Mouse (Mus musculus): ENCODE results near the gene Cep164. TPM values are rescaled to one million over a fixed set of nuclear protein-coding genes. Genes with fewer than 3 reads are reported as not detected.

Gene Cep164
- total and polyA plus RNA-seq, 2 experiments from 2014 or later = 17.7 to 21.3 TPM

GRCm38 (mm10) chr9:45733246-45733645 is 95.2 kb downstream of the Cep164 start:
- H3K9me3 ChIP-seq (ENCODE audit: low read length) = no peaks in the 10 kb centered on the region
- H3K36me3 ChIP-seq (ENCODE audit: insufficient read depth, low read length) = 0 out of 2 replicates have a peak, but pooled peaks cover 4% of the 10 kb centered on the region
- no peak overlapping the region for H3K9ac ChIP-seq (replicated peaks; ENCODE audit: low read length, poor library complexity, severe bottlenecking)
- 57% methylated on average over 6 of the region's 6 CpGs for WGBS
- no peaks in the 10 kb centered on the region for H3K4me1 ChIP-seq (ENCODE audit: insufficient read depth, low read length)
- DNase-seq (ENCODE audit: low spot score) (peak; percentile 31), ATAC-seq (ENCODE audit: low FRiP score) (no peak)
- no peaks in the 10 kb centered on the region for H3K27me3 ChIP-seq (ENCODE audit: insufficient read depth, low read length)
- H3K4me2 ChIP-seq (ENCODE audit: low read depth, low read length, poor library complexity, severe bottlenecking) = no peak overlapping the region
- no peak overlapping the region for H3K4me3 ChIP-seq (ENCODE audit: low read depth, low read length)
- TF ChIP-seq CTCF (IDR thresholded peaks at IDR 0.05) = no peak
- H3K27ac ChIP-seq (ENCODE audit: low read depth, low read length) = no peak overlapping the region

- Histone ChIP-seq H3K36me3 (ENCODE audit: insufficient read depth, low read length) (0 out of 2 replicates have a peak, but pooled peaks cover 4% of the 10 kb centered on the region), H3K4me2 (ENCODE audit: low read depth, low read length, poor library complexity, severe bottlenecking) (no peak overlapping the region), H3K27me3 (ENCODE audit: insufficient read depth, low read length) (no peaks in the 10 kb centered on the region), H3K4me3 (ENCODE audit: low read depth, low read length) (no peak overlapping the region), H3K9ac (replicated peaks; ENCODE audit: low read length, poor library complexity, severe bottlenecking) (no peak overlapping the region), H3K9me3 (ENCODE audit: low read length) (no peaks in the 10 kb centered on the region), H3K4me1 (ENCODE audit: insufficient read depth, low read length) (no peaks in the 10 kb centered on the region), H3K27ac (ENCODE audit: low read depth, low read length) (no peak overlapping the region)
- TF ChIP-seq CTCF (IDR thresholded peaks at IDR 0.05) = no peak
- 86% methylated on average over 5 of the region's 5 CpGs for WGBS
- DNase-seq (ENCODE audit: low spot score) = no peak
- no peak for ATAC-seq (ENCODE audit: low FRiP score)
Observed at GRCm38 (mm10) chr9:45731851-45732250, 96.6 kb downstream of the Cep164 start.

GRCm38 (mm10) chr9:45719997-45720396 is 108.5 kb downstream of the Cep164 start:
- no peak overlapping the region for H3K4me2 ChIP-seq (ENCODE audit: low read depth, low read length, poor library complexity, severe bottlenecking)
- H3K4me1 ChIP-seq (ENCODE audit: insufficient read depth, low read length) = no peaks in the 10 kb centered on the region
- no peak overlapping the region for H3K4me3 ChIP-seq (ENCODE audit: low read depth, low read length)
- H3K27ac ChIP-seq (ENCODE audit: low read depth, low read length) = no peak overlapping the region
- ATAC-seq (ENCODE audit: low FRiP score) = no peak
- peaks cover 19% of the 10 kb centered on the region for H3K36me3 ChIP-seq (ENCODE audit: insufficient read depth, low read length)
- 62% methylated on average over 7 of the region's 7 CpGs for WGBS
- H3K9me3 ChIP-seq (ENCODE audit: low read length) = no peaks in the 10 kb centered on the region
- no peak overlapping the region for H3K9ac ChIP-seq (replicated peaks; ENCODE audit: low read length, poor library complexity, severe bottlenecking)
- DNase-seq (ENCODE audit: low spot score) = peak; percentile 24
- no peaks in the 10 kb centered on the region for H3K27me3 ChIP-seq (ENCODE audit: insufficient read depth, low read length)
- no peak for TF ChIP-seq CTCF (IDR thresholded peaks at IDR 0.05)

Other genes with a start within 250 kb of the Cep164 start
- 60.7 and 77.3 TPM in 2 replicates for gene Bace1, start 9.9 kb upstream of the Cep164 start, total RNA-seq (2014; rRNA removed)
- gene Bace1, start 9.9 kb upstream of the Cep164 start, polyA plus RNA-seq (2015; fragmentation: Nextera tagmentation; extraction: Ambion mirVana) = 42.0 and 46.4 TPM in 2 replicates
- gene Pcsk7, start 77.8 kb upstream of the Cep164 start, total RNA-seq (2014; rRNA removed) = 23.2 and 46.8 TPM in 2 replicates
- gene Pcsk7, start 77.8 kb upstream of the Cep164 start, polyA plus RNA-seq (2015; fragmentation: Nextera tagmentation; extraction: Ambion mirVana) = 18.2 and 20.2 TPM in 2 replicates
- 51.4 and 53.4 TPM in 2 replicates for gene Rnf214, start 78.2 kb upstream of the Cep164 start, total RNA-seq (2014; rRNA removed)
- gene Rnf214, start 78.2 kb upstream of the Cep164 start, polyA plus RNA-seq (2015; fragmentation: Nextera tagmentation; extraction: Ambion mirVana) = 70.5 and 84.6 TPM in 2 replicates
- 5.2 and 5.3 TPM in 2 replicates for gene Tagln, start 107.4 kb upstream of the Cep164 start, total RNA-seq (2014; rRNA removed)
- gene Tagln, start 107.4 kb upstream of the Cep164 start, polyA plus RNA-seq (2015; fragmentation: Nextera tagmentation; extraction: Ambion mirVana) = 4.2 and 5.2 TPM in 2 replicates
- 107 and 115 TPM in 2 replicates for gene Sidt2, start 126.6 kb upstream of the Cep164 start, total RNA-seq (2014; rRNA removed)
- gene Sidt2, start 126.6 kb upstream of the Cep164 start, polyA plus RNA-seq (2015; fragmentation: Nextera tagmentation; extraction: Ambion mirVana) = 46.7 and 50.8 TPM in 2 replicates
- gene Pafah1b2, start 184.0 kb upstream of the Cep164 start, total RNA-seq (2014; rRNA removed) = 237 and 357 TPM in 2 replicates
- 241 and 249 TPM in 2 replicates for gene Pafah1b2, start 184.0 kb upstream of the Cep164 start, polyA plus RNA-seq (2015; fragmentation: Nextera tagmentation; extraction: Ambion mirVana)
- gene Sik3, start 184.1 kb upstream of the Cep164 start, total RNA-seq (2014; rRNA removed) = 36.4 and 38.4 TPM in 2 replicates
- 11.2 and 12.5 TPM in 2 replicates for gene Sik3, start 184.1 kb upstream of the Cep164 start, polyA plus RNA-seq (2015; fragmentation: Nextera tagmentation; extraction: Ambion mirVana)